Mouse (Mus musculus) stomach, postnatal 0 days (tissue): ENCODE measurements around the gene Serf2. TPM values are rescaled to one million over a fixed set of nuclear protein-coding genes. Genes with fewer than 3 reads are reported as not detected.
"Not testable (repeated sequence)": the region's sequence is repeated elsewhere in the genome, so short reads cannot be mapped to it uniquely, and the experiment has no call there.

Experiments
- ATAC-seq: fragments of 200-750 bp; cut with Nextera tagmentation; 2 replicates; pipeline ENCODE4 v1.8.0; 2017; ENCODE audit not compliant: low FRiP score, low TSS enrichment
- DNase-seq: peaks from one replicate; pipeline ENCODE4 v3.0.0-alpha.2; 2016; ENCODE audit warnings: low spot score
- H3K27ac ChIP-seq: fragments of 300-500 bp; sonication (generic); replicated peaks from 2 replicates; pipeline ENCODE4 v1.5.1; 2014; ENCODE audit warnings: mild to moderate bottlenecking, control low read depth
- H3K27me3 ChIP-seq: fragments of 300-500 bp; sonication (generic); 2 replicates; pipeline ENCODE4 v1.6.1; 2014; ENCODE audit warnings: low read length; ENCODE audit not compliant: control insufficient read depth, insufficient read depth
- H3K36me3 ChIP-seq: fragments of 300-500 bp; sonication (generic); 2 replicates; pipeline ENCODE4 v1.6.1; 2014; ENCODE audit warnings: low read length, mixed read lengths; ENCODE audit not compliant: control insufficient read depth, insufficient read depth
- H3K4me1 ChIP-seq: fragments of 300-500 bp; sonication (generic); replicated peaks from 2 replicates; pipeline ENCODE4 v1.6.1; 2014; ENCODE audit warnings: antibody characterized with exemption; ENCODE audit not compliant: control insufficient read depth, insufficient read depth
- H3K4me2 ChIP-seq: fragments of 300-500 bp; sonication (generic); replicated peaks from 2 replicates; pipeline ENCODE4 v1.6.1; 2014; ENCODE audit warnings: low read depth, mild to moderate bottlenecking, control low read depth, moderate library complexity
- H3K4me3 ChIP-seq: fragments of 300-500 bp; sonication (generic); 2 replicates; pipeline ENCODE4 v1.5.1; 2014; ENCODE audit warnings: low read depth, low read length, control low read depth
- H3K9ac ChIP-seq: fragments of 300-500 bp; sonication (generic); 2 replicates; pipeline ENCODE4 v1.6.1; 2014; ENCODE audit warnings: mild to moderate bottlenecking, low read length, control low read depth, mixed read lengths
- H3K9me3 ChIP-seq: fragments of 300-500 bp; sonication (generic); 2 replicates; pipeline ENCODE4 v1.6.1; 2016; ENCODE audit warnings: low read length; ENCODE audit not compliant: control insufficient read depth
- CTCF ChIP-seq: IDR thresholded peaks from 2 replicates; pipeline ENCODE4 v1.5.1; 2016; ENCODE audit warnings: antibody characterized with exemption, low read depth, mild to moderate bottlenecking, moderate library complexity
- EP300 ChIP-seq: optimal IDR thresholded peaks from 2 replicates; pipeline ENCODE3; 2016; ENCODE audit warnings: antibody characterized with exemption
- WGBS: fragments of 180-500 bp; shearing (Covaris S2); extraction: QIAGEN DNeasy Blood & Tissue Kit; methylation state at CpG from one replicate; pipeline ENCODE4 v1.1.7; 2014; 5-methylcytosine and 5-hydroxymethylcytosine counted together
- polyA plus RNA-seq: library from polyadenylated mRNA; unstranded; fragments of >200 nt; fragmentation: Nextera tagmentation; extraction: Ambion mirVana; gene quantifications from 2 replicates; pipeline ENCODE4 v1.2.1, GENCODE M21; 2015

The Serf2 gene
- polyA plus RNA-seq, 1 experiment from 2014 or later = 486 TPM

DNA sequence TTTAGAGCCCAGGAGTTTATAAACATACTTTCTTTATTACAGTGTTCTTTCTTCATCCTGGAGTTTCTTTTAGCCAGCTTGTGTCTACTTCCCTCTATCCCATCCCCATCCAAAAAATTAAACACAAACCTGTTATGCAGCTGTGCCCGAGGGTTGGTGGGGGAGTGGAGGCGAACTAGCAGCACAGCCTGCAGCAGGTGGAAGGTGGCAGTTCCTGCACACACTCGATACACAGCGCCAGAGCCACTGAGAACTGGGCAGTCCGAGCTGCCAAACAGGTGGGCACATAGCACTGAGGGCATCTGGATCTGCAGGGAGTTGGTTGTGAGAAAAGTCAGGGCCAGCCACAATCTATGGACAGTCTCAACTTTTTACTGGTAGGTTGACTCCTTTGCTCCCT lies 6.5 kb downstream of the Serf2 start:
- no peaks in the 10 kb centered on the region for H3K9me3 ChIP-seq
- TF ChIP-seq EP300 (no peak), CTCF (no peak)
- DNase-seq (no peak), ATAC-seq (no peak)
- no peaks in the 10 kb centered on the region; the same call in 1 of the 2 replicates for H3K36me3 ChIP-seq
- 66% methylated on average over 5 of the region's 5 CpGs for WGBS
- no peaks in the 10 kb centered on the region for H3K27me3 ChIP-seq
- H3K4me3 ChIP-seq = no peak overlapping the region
- H3K4me2 ChIP-seq = no peak overlapping the region
- H3K9ac ChIP-seq = no peak overlapping the region
- H3K27ac ChIP-seq = no peak overlapping the region
- no peaks in the 10 kb centered on the region for H3K4me1 ChIP-seq

DNA sequence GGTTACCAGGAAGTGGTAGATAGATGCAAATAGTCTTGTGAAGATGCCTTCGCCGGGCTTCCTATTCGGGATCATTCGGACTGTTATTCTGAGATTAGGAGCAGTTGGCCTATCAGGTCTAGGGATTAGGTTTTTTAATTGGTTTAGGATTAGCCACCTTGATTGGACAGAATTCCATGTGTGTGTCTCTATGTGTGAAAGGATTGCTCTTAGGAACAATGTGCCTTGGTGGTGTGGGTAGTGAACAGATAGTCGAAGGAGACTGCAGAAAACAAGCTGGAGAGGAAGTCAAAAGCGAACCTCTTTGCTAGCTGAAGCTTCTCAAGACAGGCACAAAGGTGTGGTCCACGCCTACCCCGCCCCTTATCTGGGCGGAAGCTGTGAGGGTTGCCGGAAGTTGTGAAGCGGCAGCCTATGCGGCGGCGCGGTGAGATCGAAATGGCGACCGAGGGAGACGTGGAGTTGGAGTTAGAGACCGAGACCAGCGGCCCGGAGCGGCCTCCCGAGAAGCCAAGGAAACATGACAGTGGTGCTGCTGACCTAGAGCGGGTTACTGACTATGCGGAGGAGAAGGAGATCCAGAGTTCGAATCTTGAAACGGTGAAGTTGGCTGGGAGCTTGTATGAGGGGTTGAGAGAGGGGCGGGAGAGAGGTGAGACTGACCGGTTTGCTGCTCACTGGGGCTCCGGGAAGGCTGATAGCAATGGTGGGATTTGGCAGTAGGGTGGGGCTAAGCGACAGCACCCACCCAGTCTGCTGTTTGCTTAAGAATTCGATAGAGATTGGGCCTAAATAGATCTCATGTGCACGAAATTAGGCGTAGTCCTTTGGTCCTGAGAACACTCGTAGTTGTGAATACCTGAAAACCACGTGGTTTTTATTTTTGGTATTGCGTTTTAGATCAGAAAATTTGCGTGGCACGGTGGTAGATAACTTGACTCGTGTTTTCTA lies 8.0 kb downstream of the Serf2 start, which contains the start of gene Serinc4:
Gene Serinc4, minus strand, starts transcription at position 90 of the 951 bp plus-strand sequence.
- Histone ChIP-seq H3K4me2 (peak within 1 kb of the TSS; percentile 65), H3K27ac (peak within 1 kb of the TSS; percentile 82), H3K4me3 (peak within 1 kb of the TSS; percentile 62), H3K9me3 (no peaks in the 10 kb centered on the region), H3K36me3 (no peaks in the 10 kb centered on the region; the same call in 1 of the 2 replicates), H3K27me3 (no peaks in the 10 kb centered on the region), H3K4me1 (no peaks in the 10 kb centered on the region), H3K9ac (peak within 1 kb of the TSS; percentile 64)
- no peak for TF ChIP-seq EP300
- no peak for TF ChIP-seq CTCF
- DNase-seq (peak; percentile 91), ATAC-seq (peak; percentile 90)
- WGBS = 3% methylated on average over 41 of the region's 41 CpGs

DNA sequence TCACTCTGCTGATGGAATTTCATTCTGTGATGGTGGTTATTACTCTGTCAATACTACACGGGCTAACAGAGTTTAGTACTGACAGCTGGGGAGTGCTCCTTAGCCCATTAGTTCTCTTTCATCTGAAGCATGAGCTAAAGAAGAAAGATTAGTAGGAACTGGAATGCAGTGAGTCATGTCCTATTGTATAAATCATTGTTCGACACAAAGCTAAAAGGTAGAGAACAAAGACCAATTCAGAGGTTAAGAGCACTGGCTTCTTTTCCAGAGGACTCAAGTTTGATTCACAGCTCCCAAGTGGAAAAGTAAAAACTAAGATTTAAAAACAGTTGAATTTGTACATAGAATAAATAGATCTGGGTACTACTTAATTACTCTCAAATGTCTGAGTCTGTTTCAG lies 11.1 kb downstream of the Serf2 start:
- Histone ChIP-seq H3K4me1 (no peaks in the 10 kb centered on the region), H3K4me2 (no peak overlapping the region), H3K27ac (no peak overlapping the region), H3K36me3 (no peaks in the 10 kb centered on the region; the same call in 1 of the 2 replicates), H3K27me3 (no peaks in the 10 kb centered on the region), H3K9me3 (no peaks in the 10 kb centered on the region), H3K9ac (no peak overlapping the region), H3K4me3 (no peak overlapping the region)
- DNase-seq = no peak
- WGBS = 43% methylated on average over 2 of the region's 2 CpGs
- ATAC-seq = no peak
- TF ChIP-seq CTCF (no peak), EP300 (no peak)

DNA sequence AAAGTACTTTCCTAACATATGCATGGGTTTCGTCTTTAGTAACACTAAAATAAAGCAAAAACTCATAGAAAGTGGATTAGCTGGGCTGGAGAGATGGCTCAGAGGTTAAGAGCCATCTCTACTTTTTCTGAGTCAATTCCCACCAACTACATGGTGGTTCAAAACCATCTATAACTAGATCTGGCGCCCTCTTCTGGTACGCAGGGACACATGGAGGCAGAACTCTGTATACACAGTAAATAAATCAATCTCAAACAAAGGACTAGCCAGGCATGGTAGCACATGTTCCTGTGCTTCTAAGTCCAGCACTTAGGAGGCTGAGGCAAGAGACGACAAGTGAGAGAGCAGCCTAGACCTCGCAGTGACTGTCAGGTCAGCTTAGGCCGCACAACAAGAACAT lies 20.0 kb downstream of the Serf2 start:
- H3K9ac ChIP-seq, H3K27ac ChIP-seq, H3K4me3 ChIP-seq, H3K4me2 ChIP-seq, H3K27me3 ChIP-seq, H3K36me3 ChIP-seq, DNase-seq, H3K9me3 ChIP-seq, H3K4me1 ChIP-seq: not testable (repeated sequence)
- 0 out of 2 replicates have a peak, but pooled peaks have one; percentile 16 for ATAC-seq
- WGBS = 60% methylated on average over 1 of the region's 6 CpGs

DNA sequence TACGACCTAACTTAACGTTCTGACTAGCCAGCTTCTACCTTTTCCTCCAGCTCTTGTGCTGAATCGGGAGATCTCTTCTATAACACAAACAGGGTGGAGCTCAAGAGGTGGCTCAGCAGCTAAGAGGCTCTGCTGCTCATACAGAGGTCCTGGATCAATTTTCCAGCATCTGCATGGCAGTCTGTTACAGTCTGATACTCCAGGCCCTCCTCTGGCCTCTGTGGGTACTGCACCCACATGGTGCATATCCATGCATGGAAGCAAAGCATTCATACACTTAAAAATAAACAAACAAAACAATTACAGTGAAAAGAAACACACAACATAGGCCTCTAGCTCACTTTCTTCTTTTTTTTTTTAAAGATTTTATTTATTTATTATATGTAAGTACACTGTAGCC lies 23.8 kb downstream of the Serf2 start:
- H3K9me3 ChIP-seq, DNase-seq, H3K4me3 ChIP-seq, H3K27me3 ChIP-seq, H3K36me3 ChIP-seq, H3K4me2 ChIP-seq, ATAC-seq, H3K9ac ChIP-seq, H3K27ac ChIP-seq, H3K4me1 ChIP-seq: not testable (repeated sequence)
- 92% methylated on average over 3 of the region's 3 CpGs for WGBS

DNA sequence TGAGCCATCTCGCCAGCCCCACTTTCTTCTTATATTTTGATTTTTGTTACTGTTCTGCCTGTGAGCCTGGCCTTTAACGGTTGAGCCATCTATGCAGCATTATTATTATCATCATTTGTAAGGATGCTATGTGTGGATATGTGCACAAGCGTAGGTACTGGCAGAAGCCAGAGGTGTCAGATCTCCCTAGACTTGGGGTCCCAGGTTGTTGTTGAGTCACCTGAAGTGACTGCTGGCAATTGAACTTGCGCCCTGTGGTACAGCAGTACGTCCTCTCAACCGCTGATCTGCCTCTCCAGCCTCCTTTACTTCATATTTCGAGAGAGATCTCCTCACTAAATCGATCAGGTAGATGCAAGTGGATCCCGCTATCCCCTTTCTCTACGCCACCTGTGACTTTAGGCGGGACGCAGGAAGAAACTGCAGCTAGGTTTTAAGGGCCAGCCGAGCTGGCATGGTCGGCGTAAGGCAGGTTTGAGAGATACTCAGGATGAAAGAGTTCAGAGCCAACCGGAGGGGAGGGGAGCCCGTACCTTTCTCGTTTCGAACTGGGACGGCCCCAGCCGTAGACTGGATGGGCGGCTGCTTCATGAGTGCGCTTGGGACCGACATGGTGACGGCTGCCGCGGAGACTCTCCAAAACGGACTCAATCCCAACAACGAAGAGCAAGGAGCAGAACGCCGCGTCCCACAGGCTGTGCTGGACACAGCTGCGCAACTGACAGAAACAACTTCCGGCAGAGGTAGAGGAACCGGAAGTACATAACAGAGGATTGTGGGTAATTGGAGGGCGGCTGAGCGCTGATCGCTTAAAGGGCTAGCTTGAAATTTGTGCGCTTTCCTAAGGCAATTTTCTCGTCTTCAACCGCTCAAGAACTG lies 24.5 kb downstream of the Serf2 start, which contains the start of gene Mfap1b:
Gene Mfap1b, minus strand, starts transcription at position 767 of the 879 bp plus-strand sequence.
- H3K9me3 ChIP-seq, H3K4me1 ChIP-seq, H3K36me3 ChIP-seq, H3K27me3 ChIP-seq: not testable (repeated sequence)
- Histone ChIP-seq H3K27ac (0 out of 2 replicates have a peak within 1 kb of the TSS, but pooled peaks have one; percentile 49), H3K9ac (peak within 1 kb of the TSS; percentile 77), H3K4me2 (peak within 1 kb of the TSS; percentile 51), H3K4me3 (peak within 1 kb of the TSS; percentile 57)
- ATAC-seq = peak; percentile 92
- DNase-seq = peak; percentile 81
- WGBS = 5% methylated on average over 32 of the region's 41 CpGs
